Mouse (Mus musculus) neural tube, embryonic 12.5 days (tissue): ENCODE measurements at regions not wholly inside any gene's neighbourhood (a gene's known extent, or its start where the extent isn't known, plus 50 kb on each side); places are given as distances from the start of the nearest gene placed in this dataset.
"Not testable (repeated sequence)": the region's sequence is repeated elsewhere in the genome, so short reads cannot be mapped to it uniquely, and the experiment has no call there.

ENCODE experiments used
- ATAC-seq: fragments of 200-750 bp; cut with Nextera tagmentation; 2 replicates; pipeline ENCODE4 v1.8.0; 2017; ENCODE audit warnings: low read depth, mild to moderate bottlenecking, moderate TSS enrichment, moderate library complexity; ENCODE audit not compliant: low FRiP score
- H3K27ac ChIP-seq: fragments of 300-500 bp; sonication (generic); 2 replicates; pipeline ENCODE4 v1.5.1; 2016
- H3K27me3 ChIP-seq: fragments of 300-500 bp; sonication (generic); replicated peaks from 2 replicates; pipeline ENCODE4 v1.6.1; 2016; ENCODE audit warnings: mild to moderate bottlenecking
- H3K36me3 ChIP-seq: fragments of 300-500 bp; sonication (generic); 2 replicates; pipeline ENCODE4 v1.6.1; 2016; ENCODE audit warnings: mild to moderate bottlenecking
- H3K4me1 ChIP-seq: fragments of 300-500 bp; sonication (generic); 2 replicates; pipeline ENCODE4 v1.6.1; 2016
- H3K4me2 ChIP-seq: fragments of 300-500 bp; sonication (generic); replicated peaks from 2 replicates; pipeline ENCODE4 v1.6.1; 2016; ENCODE audit warnings: mild to moderate bottlenecking
- H3K4me3 ChIP-seq: fragments of 300-500 bp; sonication (generic); 2 replicates; pipeline ENCODE4 v1.5.1; 2016
- H3K9ac ChIP-seq: fragments of 300-500 bp; sonication (generic); 2 replicates; pipeline ENCODE4 v1.6.1; 2016; ENCODE audit warnings: mild to moderate bottlenecking
- H3K9me3 ChIP-seq: fragments of 300-500 bp; sonication (generic); 2 replicates; pipeline ENCODE4 v1.6.1; 2016; ENCODE audit warnings: mild to moderate bottlenecking
- WGBS: fragments of 180-500 bp; shearing (Covaris S2); methylation state at CpG from one replicate; pipeline ENCODE4 v1.1.7; 2016; 5-methylcytosine and 5-hydroxymethylcytosine counted together

DNA sequence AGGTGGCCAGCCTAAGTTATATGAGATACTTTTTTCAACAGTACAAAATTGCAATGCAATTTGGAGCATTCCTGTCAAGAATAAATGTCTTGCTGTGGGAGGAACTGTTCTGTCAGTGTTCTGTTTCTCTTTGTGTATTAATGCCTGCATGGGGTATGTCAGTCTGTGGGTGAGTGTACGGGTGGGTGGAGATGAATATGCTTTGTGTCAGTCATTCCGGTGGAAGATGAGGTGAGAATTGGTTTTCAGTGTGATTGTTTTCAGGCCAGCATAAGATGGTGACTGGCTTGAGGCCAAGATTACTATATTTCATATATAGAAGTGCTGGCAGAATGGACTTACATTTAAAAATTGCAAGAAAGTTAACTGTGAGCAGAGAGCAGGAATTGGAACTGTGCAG, 184.0 kb downstream of the Frk start:
- Histone ChIP-seq H3K4me1 (no peaks in the 10 kb centered on the region), H3K27ac (no peak overlapping the region), H3K9ac (no peak overlapping the region), H3K36me3 (no peaks in the 10 kb centered on the region), H3K9me3 (no peaks in the 10 kb centered on the region), H3K4me2 (no peak overlapping the region), H3K27me3 (no peaks in the 10 kb centered on the region), H3K4me3 (no peak overlapping the region)
- 73% methylated on average over 2 of the region's 2 CpGs for WGBS
- ATAC-seq = no peak; the same call in 1 of the 2 replicates

- Histone ChIP-seq H3K36me3 (no peaks in the 10 kb centered on the region), H3K4me3 (no peak overlapping the region), H3K9ac (no peak overlapping the region), H3K27ac (no peak overlapping the region), H3K4me1 (no peaks in the 10 kb centered on the region), H3K9me3 (no peaks in the 10 kb centered on the region), H3K4me2 (no peak overlapping the region), H3K27me3 (no peaks in the 10 kb centered on the region)
- peak; percentile 29; the same call in 1 of the 2 replicates for ATAC-seq
- 52% methylated on average over 5 of the region's 5 CpGs for WGBS
Measured at GRCm38 (mm10) chr10:34667735-34668439, 184.7 kb downstream of the Frk start.

GRCm38 (mm10) chr10:34671791-34672190, 188.6 kb downstream of the Frk start:
- H3K4me1 ChIP-seq = no peaks in the 10 kb centered on the region
- H3K9me3 ChIP-seq = no peaks in the 10 kb centered on the region
- H3K4me3 ChIP-seq = no peak overlapping the region
- no peak overlapping the region for H3K27ac ChIP-seq
- no peaks in the 10 kb centered on the region for H3K36me3 ChIP-seq
- H3K4me2 ChIP-seq = no peak overlapping the region
- no peak overlapping the region for H3K9ac ChIP-seq
- 87% methylated on average over 2 of the region's 2 CpGs for WGBS
- no peak for ATAC-seq
- H3K27me3 ChIP-seq = no peaks in the 10 kb centered on the region

GRCm38 (mm10) chr10:34699414-34699813, 216.2 kb downstream of the Frk start:
- H3K4me3 ChIP-seq, H3K9me3 ChIP-seq, H3K9ac ChIP-seq, H3K36me3 ChIP-seq, H3K27ac ChIP-seq, H3K27me3 ChIP-seq, ATAC-seq, H3K4me1 ChIP-seq, H3K4me2 ChIP-seq: not testable (repeated sequence)
- WGBS = 79% methylated on average over 9 of the region's 9 CpGs

- Histone ChIP-seq H3K27ac (no peak overlapping the region), H3K4me3 (no peak overlapping the region), H3K4me1 (no peaks in the 10 kb centered on the region), H3K9ac (no peak overlapping the region), H3K36me3 (no peaks in the 10 kb centered on the region), H3K9me3 (no peaks in the 10 kb centered on the region), H3K4me2 (no peak overlapping the region), H3K27me3 (no peaks in the 10 kb centered on the region)
- 0 out of 2 replicates have a peak, but pooled peaks have one; percentile 53 for ATAC-seq
- WGBS = 73% methylated on average over 1 of the region's 1 CpGs
Measured at GRCm38 (mm10) chr10:34701956-34702355, 218.8 kb downstream of the Frk start.

DNA sequence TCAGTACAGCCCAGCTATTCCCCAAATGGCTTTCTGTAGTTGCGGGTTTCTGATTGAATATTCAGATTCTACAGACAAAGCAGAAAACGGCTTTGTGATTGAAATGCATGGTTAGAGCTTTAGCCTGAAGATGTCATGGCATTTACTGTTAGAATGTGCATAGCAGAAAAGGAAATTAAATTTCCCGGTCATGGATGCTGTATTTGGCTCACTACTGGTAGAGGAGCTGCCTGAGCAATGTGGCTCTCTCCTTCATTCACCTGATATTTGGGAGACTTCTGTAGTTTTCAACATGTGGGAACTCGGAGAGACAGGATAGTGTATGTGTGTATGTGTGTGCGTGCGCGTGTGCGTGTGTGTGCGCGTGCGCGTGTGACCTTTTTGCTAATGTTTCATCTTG, 222.2 kb downstream of the Frk start:
- no peak overlapping the region for H3K4me2 ChIP-seq
- H3K9ac ChIP-seq = no peak overlapping the region
- no peaks in the 10 kb centered on the region for H3K4me1 ChIP-seq
- H3K4me3 ChIP-seq = no peak overlapping the region
- no peaks in the 10 kb centered on the region for H3K9me3 ChIP-seq
- H3K27me3 ChIP-seq = no peaks in the 10 kb centered on the region
- no peak for ATAC-seq
- no peaks in the 10 kb centered on the region for H3K36me3 ChIP-seq
- WGBS = 87% methylated on average over 12 of the region's 12 CpGs
- H3K27ac ChIP-seq = no peak overlapping the region

DNA sequence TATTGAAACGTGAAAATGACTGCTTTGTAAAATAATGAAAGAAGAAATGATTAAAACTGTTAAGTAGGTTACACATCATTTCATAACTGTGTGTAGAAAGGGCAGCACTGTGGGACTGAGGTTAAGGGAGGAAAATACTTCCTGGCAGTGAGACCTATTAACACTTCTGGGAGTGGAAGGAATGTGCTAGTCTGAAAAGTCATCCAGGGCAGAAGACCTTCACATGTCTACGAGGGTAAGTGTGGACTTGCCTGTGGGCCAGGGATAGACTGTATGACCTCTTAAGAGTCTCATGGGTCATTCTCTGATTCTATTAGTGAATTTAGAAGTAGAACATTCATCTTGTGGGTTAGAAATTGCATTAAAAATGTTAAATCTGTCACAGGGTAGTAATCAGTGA, 248.1 kb downstream of the Frk start:
- Histone ChIP-seq H3K4me3 (no peak overlapping the region), H3K9ac (no peak overlapping the region), H3K4me2 (no peak overlapping the region), H3K27me3 (no peaks in the 10 kb centered on the region), H3K27ac (no peak overlapping the region), H3K9me3 (no peaks in the 10 kb centered on the region), H3K4me1 (no peaks in the 10 kb centered on the region), H3K36me3 (no peaks in the 10 kb centered on the region)
- ATAC-seq = no peak
- WGBS = 79% methylated on average over 2 of the region's 2 CpGs

DNA sequence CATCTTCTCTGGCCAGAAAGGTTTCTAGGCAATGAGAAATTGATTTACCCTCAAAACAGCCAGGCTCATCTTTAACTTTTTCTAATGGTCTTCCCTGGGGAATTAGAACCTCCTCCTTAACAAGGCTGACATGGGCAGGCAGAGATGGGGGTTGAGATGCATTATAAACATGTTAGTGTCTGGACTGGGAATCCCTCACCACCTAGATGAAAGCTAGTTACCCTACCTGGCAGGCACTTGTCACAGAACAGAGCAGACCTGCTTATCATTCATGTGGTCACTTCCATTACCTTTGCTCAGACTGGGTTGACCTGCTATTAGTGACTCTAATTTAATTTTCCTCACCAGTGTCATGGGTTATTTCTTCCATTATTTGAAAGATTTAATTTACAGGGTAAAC, 279.2 kb downstream of the Frk start:
- H3K36me3 ChIP-seq = no peaks in the 10 kb centered on the region
- H3K4me3 ChIP-seq = no peak overlapping the region
- no peak for ATAC-seq
- H3K4me1 ChIP-seq = no peaks in the 10 kb centered on the region
- H3K9me3 ChIP-seq = no peaks in the 10 kb centered on the region
- H3K27ac ChIP-seq = no peak overlapping the region
- no peaks in the 10 kb centered on the region for H3K27me3 ChIP-seq
- H3K9ac ChIP-seq = no peak overlapping the region
- H3K4me2 ChIP-seq = no peak overlapping the region

- H3K36me3 ChIP-seq = no peaks in the 10 kb centered on the region
- H3K4me1 ChIP-seq = no peaks in the 10 kb centered on the region
- no peaks in the 10 kb centered on the region for H3K27me3 ChIP-seq
- H3K9me3 ChIP-seq = no peaks in the 10 kb centered on the region
- WGBS = 68% methylated on average over 2 of the region's 2 CpGs
- no peak overlapping the region for H3K27ac ChIP-seq
- ATAC-seq = no peak
- H3K9ac ChIP-seq = no peak overlapping the region
- H3K4me2 ChIP-seq = no peak overlapping the region
- no peak overlapping the region for H3K4me3 ChIP-seq
Measured at GRCm38 (mm10) chr10:34792099-34792498, 308.9 kb downstream of the Frk start.

- no peak for ATAC-seq
Measured at GRCm38 (mm10) chr10:34811131-34811530, 327.9 kb downstream of the Frk start.

DNA sequence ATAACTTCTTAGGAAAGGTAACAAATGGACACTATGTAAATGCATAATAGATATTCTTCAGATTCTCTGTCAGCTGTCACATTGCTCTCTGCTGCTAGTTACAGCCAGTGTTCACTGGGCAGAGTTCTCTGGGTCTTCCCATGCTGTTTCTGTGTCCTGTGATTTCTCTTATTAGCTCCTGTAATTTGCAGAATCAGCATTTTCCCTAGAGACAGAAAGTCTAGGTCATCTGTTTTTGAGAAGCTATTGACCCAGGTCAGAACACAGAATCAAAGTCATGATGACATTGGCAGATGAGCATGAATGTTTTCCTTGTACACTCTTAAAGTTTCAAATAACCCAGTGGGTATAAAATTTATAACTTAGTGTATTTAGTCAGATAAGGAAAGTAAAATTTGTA, 340.9 kb downstream of the Frk start:
- no peak overlapping the region for H3K4me2 ChIP-seq
- no peak for ATAC-seq
- no peaks in the 10 kb centered on the region for H3K9me3 ChIP-seq
- no peak overlapping the region for H3K27ac ChIP-seq
- H3K36me3 ChIP-seq = no peaks in the 10 kb centered on the region
- H3K9ac ChIP-seq = no peak overlapping the region
- no peaks in the 10 kb centered on the region for H3K27me3 ChIP-seq
- no peak overlapping the region for H3K4me3 ChIP-seq
- H3K4me1 ChIP-seq = no peaks in the 10 kb centered on the region

More at GRCm38 (mm10) chr10:34811131-34811530, 327.9 kb downstream of the Frk start:
- Histone ChIP-seq H3K9ac (no peak overlapping the region), H3K9me3 (no peaks in the 10 kb centered on the region), H3K4me3 (no peak overlapping the region), H3K27me3 (no peaks in the 10 kb centered on the region), H3K27ac (no peak overlapping the region), H3K4me1 (no peaks in the 10 kb centered on the region), H3K4me2 (no peak overlapping the region), H3K36me3 (no peaks in the 10 kb centered on the region)
- 90% methylated on average over 3 of the region's 3 CpGs for WGBS

DNA sequence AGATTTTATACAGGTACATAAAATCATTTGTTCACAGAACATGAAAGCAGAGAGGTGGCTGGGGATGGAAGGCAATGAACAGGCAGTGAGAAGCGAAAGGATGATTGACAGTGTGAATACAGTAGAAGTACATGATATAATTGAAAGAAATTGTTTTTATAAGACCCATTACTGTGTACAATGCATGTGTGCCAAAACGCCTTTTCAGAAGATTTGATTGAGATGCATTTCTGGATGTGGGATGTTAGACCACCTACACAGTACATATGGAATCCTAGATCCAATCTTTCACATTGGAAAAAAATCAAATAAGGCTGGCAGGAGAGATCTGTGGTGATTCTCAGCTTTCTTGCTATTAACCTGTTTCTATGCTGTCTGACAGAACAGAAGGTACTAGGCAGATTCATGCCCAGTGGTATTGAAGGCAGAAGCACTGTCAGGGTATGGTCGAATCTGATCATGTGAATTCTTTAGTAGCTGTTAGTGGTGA, 358.9 kb downstream of the Frk start:
- Histone ChIP-seq H3K4me1 (no peaks in the 10 kb centered on the region), H3K27ac (no peak overlapping the region), H3K4me2 (no peak overlapping the region), H3K4me3 (no peak overlapping the region), H3K27me3 (no peaks in the 10 kb centered on the region), H3K36me3 (no peaks in the 10 kb centered on the region), H3K9me3 (no peaks in the 10 kb centered on the region), H3K9ac (no peak overlapping the region)
- ATAC-seq = no peak
- WGBS = 85% methylated on average over 3 of the region's 3 CpGs

- 60% methylated on average over 1 of the region's 1 CpGs for WGBS
- Histone ChIP-seq H3K4me2 (no peak overlapping the region), H3K4me3 (no peak overlapping the region), H3K27ac (no peak overlapping the region), H3K4me1 (no peaks in the 10 kb centered on the region), H3K27me3 (no peaks in the 10 kb centered on the region), H3K9ac (no peak overlapping the region), H3K36me3 (no peaks in the 10 kb centered on the region), H3K9me3 (no peaks in the 10 kb centered on the region)
- no peak for ATAC-seq
Measured at GRCm38 (mm10) chr10:34856494-34857146, 373.4 kb downstream of the Frk start.
